Mouse (Mus musculus): ENCODE measurements around the gene Zc3h15. TPM values are rescaled to one million over a fixed set of nuclear protein-coding genes. Genes with fewer than 3 reads are reported as not detected.
"Not testable (repeated sequence)": the region's sequence is repeated elsewhere in the genome, so short reads cannot be mapped to it uniquely, and the experiment has no call there.

Gene Zc3h15
- polyA plus RNA-seq, 1 experiment = 220 TPM

GRCm38 (mm10) chr2:83627932-83628331, 16.3 kb upstream of the Zc3h15 start:
- Histone ChIP-seq H3K27ac (ENCODE audit: insufficient read depth, low read depth, low read length) (no peak overlapping the region), H3K4me1 (ENCODE audit: control insufficient read depth, insufficient read depth, low read length) (no peaks in the 10 kb centered on the region), H3K4me3 (ENCODE audit: insufficient read depth, low read depth, low read length) (no peak overlapping the region)
- TF ChIP-seq POLR2A (IDR thresholded peaks at IDR 0.05; ENCODE audit: insufficient read depth, low read depth, low read length) (no peak), CTCF (IDR thresholded peaks at IDR 0.05; ENCODE audit: insufficient read depth, low read depth, low read length) (no peak)
- WGBS = 95% methylated on average over 6 of the region's 6 CpGs

GRCm38 (mm10) chr2:83641993-83642392, 2.2 kb upstream of the Zc3h15 start:
- 96% methylated on average over 1 of the region's 1 CpGs for WGBS
- Histone ChIP-seq H3K27ac (ENCODE audit: insufficient read depth, low read depth, low read length) (no peak overlapping the region), H3K4me3 (ENCODE audit: insufficient read depth, low read depth, low read length) (no peak overlapping the region), H3K4me1 (ENCODE audit: control insufficient read depth, insufficient read depth, low read length) (no peaks in the 10 kb centered on the region)
- no peak for TF ChIP-seq POLR2A (IDR thresholded peaks at IDR 0.05; ENCODE audit: insufficient read depth, low read depth, low read length)
- no peak for TF ChIP-seq CTCF (IDR thresholded peaks at IDR 0.05; ENCODE audit: insufficient read depth, low read depth, low read length)

- 69% methylated on average over 9 of the region's 9 CpGs for WGBS
- no peak overlapping the region for H3K4me3 ChIP-seq (ENCODE audit: insufficient read depth, low read depth, low read length)
- TF ChIP-seq POLR2A (IDR thresholded peaks at IDR 0.05; ENCODE audit: insufficient read depth, low read depth, low read length) (no peak), CTCF (IDR thresholded peaks at IDR 0.05; ENCODE audit: insufficient read depth, low read depth, low read length) (no peak)
- no peak overlapping the region for H3K27ac ChIP-seq (ENCODE audit: insufficient read depth, low read depth, low read length)
- no peaks in the 10 kb centered on the region for H3K4me1 ChIP-seq (ENCODE audit: control insufficient read depth, insufficient read depth, low read length)
Measured at GRCm38 (mm10) chr2:83648916-83649315, 4.7 kb downstream of the Zc3h15 start.

GRCm38 (mm10) chr2:83652606-83653005, 8.4 kb downstream of the Zc3h15 start:
- Histone ChIP-seq H3K4me3 (ENCODE audit: insufficient read depth, low read depth, low read length) (no peak overlapping the region), H3K4me1 (ENCODE audit: control insufficient read depth, insufficient read depth, low read length) (peaks cover 2% of the 10 kb centered on the region; the same call in 1 of the 2 replicates), H3K27ac (ENCODE audit: insufficient read depth, low read depth, low read length) (no peak overlapping the region)
- TF ChIP-seq POLR2A (IDR thresholded peaks at IDR 0.05; ENCODE audit: insufficient read depth, low read depth, low read length) (no peak), CTCF (IDR thresholded peaks at IDR 0.05; ENCODE audit: insufficient read depth, low read depth, low read length) (no peak)

GRCm38 (mm10) chr2:83659279-83659678, 15.0 kb downstream of the Zc3h15 start:
- 78% methylated on average over 3 of the region's 3 CpGs for WGBS
- Histone ChIP-seq H3K4me3 (ENCODE audit: insufficient read depth, low read depth, low read length) (no peak overlapping the region), H3K27ac (ENCODE audit: insufficient read depth, low read depth, low read length) (no peak overlapping the region), H3K4me1 (ENCODE audit: control insufficient read depth, insufficient read depth, low read length) (peaks cover 1% of the 10 kb centered on the region; the same call in 1 of the 2 replicates)
- TF ChIP-seq POLR2A (IDR thresholded peaks at IDR 0.05; ENCODE audit: insufficient read depth, low read depth, low read length) = no peak
- no peak for TF ChIP-seq CTCF (IDR thresholded peaks at IDR 0.05; ENCODE audit: insufficient read depth, low read depth, low read length)

- Histone ChIP-seq H3K27ac (ENCODE audit: insufficient read depth, low read depth, low read length) (no peak overlapping the region), H3K4me1 (ENCODE audit: control insufficient read depth, insufficient read depth, low read length) (no peaks in the 10 kb centered on the region), H3K4me3 (ENCODE audit: insufficient read depth, low read depth, low read length) (no peak overlapping the region)
- no peak for TF ChIP-seq CTCF (IDR thresholded peaks at IDR 0.05; ENCODE audit: insufficient read depth, low read depth, low read length)
- no peak for TF ChIP-seq POLR2A (IDR thresholded peaks at IDR 0.05; ENCODE audit: insufficient read depth, low read depth, low read length)
- WGBS = 67% methylated on average over 1 of the region's 1 CpGs
Measured at GRCm38 (mm10) chr2:83660114-83660513, 15.9 kb downstream of the Zc3h15 start.

GRCm38 (mm10) chr2:83661351-83661750, 17.1 kb downstream of the Zc3h15 start:
- WGBS = 94% methylated on average over 6 of the region's 6 CpGs

GRCm38 (mm10) chr2:83665051-83665450, 20.8 kb downstream of the Zc3h15 start:
- not testable (repeated sequence) for H3K4me1 ChIP-seq (ENCODE audit: control insufficient read depth, insufficient read depth, low read length); H3K27ac ChIP-seq (ENCODE audit: insufficient read depth, low read depth, low read length); H3K4me3 ChIP-seq (ENCODE audit: insufficient read depth, low read depth, low read length)
- WGBS = 97% methylated on average over 2 of the region's 2 CpGs

More at GRCm38 (mm10) chr2:83661351-83661750, 17.1 kb downstream of the Zc3h15 start:
- Histone ChIP-seq H3K4me3 (ENCODE audit: insufficient read depth, low read depth, low read length) (no peak overlapping the region), H3K4me1 (ENCODE audit: control insufficient read depth, insufficient read depth, low read length) (no peaks in the 10 kb centered on the region), H3K27ac (ENCODE audit: insufficient read depth, low read depth, low read length) (no peak overlapping the region)
- no peak for TF ChIP-seq CTCF (IDR thresholded peaks at IDR 0.05; ENCODE audit: insufficient read depth, low read depth, low read length)
- no peak for TF ChIP-seq POLR2A (IDR thresholded peaks at IDR 0.05; ENCODE audit: insufficient read depth, low read depth, low read length)

- Histone ChIP-seq H3K4me1 (ENCODE audit: control insufficient read depth, insufficient read depth, low read length) (no peaks in the 10 kb centered on the region), H3K27ac (ENCODE audit: insufficient read depth, low read depth, low read length) (no peak overlapping the region), H3K4me3 (ENCODE audit: insufficient read depth, low read depth, low read length) (no peak overlapping the region)
- WGBS = 89% methylated on average over 2 of the region's 2 CpGs
- TF ChIP-seq CTCF (IDR thresholded peaks at IDR 0.05; ENCODE audit: insufficient read depth, low read depth, low read length) (no peak), POLR2A (IDR thresholded peaks at IDR 0.05; ENCODE audit: insufficient read depth, low read depth, low read length) (no peak)
Measured at GRCm38 (mm10) chr2:83667430-83667829, 23.2 kb downstream of the Zc3h15 start.

GRCm38 (mm10) chr2:83668052-83668451, 23.8 kb downstream of the Zc3h15 start:
- TF ChIP-seq POLR2A (IDR thresholded peaks at IDR 0.05; ENCODE audit: insufficient read depth, low read depth, low read length) = no peak
- TF ChIP-seq CTCF (IDR thresholded peaks at IDR 0.05; ENCODE audit: insufficient read depth, low read depth, low read length) = no peak
- 85% methylated on average over 1 of the region's 1 CpGs for WGBS
- no peak overlapping the region for H3K4me3 ChIP-seq (ENCODE audit: insufficient read depth, low read depth, low read length)
- no peaks in the 10 kb centered on the region for H3K4me1 ChIP-seq (ENCODE audit: control insufficient read depth, insufficient read depth, low read length)
- no peak overlapping the region for H3K27ac ChIP-seq (ENCODE audit: insufficient read depth, low read depth, low read length)
